Mouse (Mus musculus): ENCODE measurements around the gene Lin54. TPM values are rescaled to one million over a fixed set of nuclear protein-coding genes. Genes with fewer than 3 reads are reported as not detected.
A peak's percentile ranks its signal among the peaks of the same experiment; 100 is the strongest.

Gene Lin54
- total and polyA plus RNA-seq, 3 experiments: 11.8 to 14.1 (median 12.9) TPM

DNA sequence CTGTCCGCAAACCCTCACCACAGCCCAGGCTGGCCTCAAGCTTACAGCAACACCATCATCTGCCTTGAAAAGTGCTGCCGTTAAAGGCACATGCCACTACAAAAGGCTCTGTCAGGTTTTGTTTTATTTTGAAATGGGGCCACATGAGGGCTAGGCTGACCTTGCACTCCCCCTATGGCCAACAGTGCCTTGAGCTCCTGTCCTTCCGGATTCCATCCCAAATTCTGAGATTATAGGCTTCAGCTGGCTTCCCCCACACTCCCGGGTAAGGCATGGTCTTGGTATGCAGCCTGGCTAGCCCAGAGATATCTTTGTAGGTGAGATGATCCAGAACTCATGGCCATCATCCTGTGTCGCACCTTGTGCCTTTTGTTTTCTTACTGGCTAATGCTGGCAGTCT is 62.5 kb downstream of the Lin54 start:
- no peak overlapping the region for H3K9ac ChIP-seq (ENCODE audit: insufficient read depth, low read depth)
- peaks cover 6% of the 10 kb centered on the region for H3K9me3 ChIP-seq (replicated peaks; ENCODE audit: low read length)
- no peak overlapping the region for H3K4me2 ChIP-seq (ENCODE audit: insufficient read depth, low read depth, poor library complexity, severe bottlenecking)
- peaks cover 4 to 26% of the 10 kb centered on the region in 2 experiments for H3K4me1 ChIP-seq (ENCODE audit: control insufficient read depth in 1 of 2, insufficient read depth in 2 of 2)
- dilution Hi-C loops (cut with MboI; ENCODE audit: extremely low pct_ligation_motif_present, extremely low pct_unique_long_range_greater_than_20kb, low sequenced_read_pairs): no loop called here
- H3K79me2 ChIP-seq (replicated peaks; ENCODE audit: control insufficient read depth, extremely low read depth, insufficient read depth, poor library complexity, severe bottlenecking): no peaks in the 10 kb centered on the region
- no peak overlapping the region for H3K4me3 ChIP-seq (replicated peaks in 1 of 3; ENCODE audit: low read depth in 2 of 3, low read length in 2 of 3, poor library complexity in 1 of 3)
- H3K36me3 ChIP-seq (replicated peaks in 1 of 2; ENCODE audit: control insufficient read depth in 1 of 2, insufficient read depth in 1 of 2, low read length in 1 of 2): peaks cover 21 to 51% of the 10 kb centered on the region in 2 experiments
- H3K27ac ChIP-seq (ENCODE audit: insufficient read depth, low read depth): no peak overlapping the region
- TF ChIP-seq MAZ (IDR thresholded peaks at IDR 0.05; ENCODE audit: low read depth, low read length) (no peak), NRF1 (IDR thresholded peaks at IDR 0.05; ENCODE audit: low read depth, low read length) (no peak), MXI1 (IDR thresholded peaks at IDR 0.05; ENCODE audit: low read depth, low read length) (no peak), E2F4 (IDR thresholded peaks at IDR 0.05; ENCODE audit: insufficient replicate concordance, low read depth, low read length) (no peak), IRF4 (IDR thresholded peaks at IDR 0.05; ENCODE audit: low read depth, low read length) (no peak), SIN3A (IDR thresholded peaks at IDR 0.05; ENCODE audit: low read length) (no peak), MYC (IDR thresholded peaks at IDR 0.05; ENCODE audit: low read depth, low read length) (no peak), ELF1 (IDR thresholded peaks at IDR 0.05; ENCODE audit: low read depth, low read length) (no peak), JUN (IDR thresholded peaks at IDR 0.05; ENCODE audit: insufficient read depth, low read depth, low read length) (no peak), RAD21 (IDR thresholded peaks at IDR 0.05; ENCODE audit: low read depth, low read length) (no peak), CHD2 (IDR thresholded peaks at IDR 0.05; ENCODE audit: low read length) (no peak), TBP (conservative IDR thresholded peaks at IDR 0.05; ENCODE audit: low read depth, low read length) (no peak), RCOR1 (conservative IDR thresholded peaks at IDR 0.05; ENCODE audit: low read depth, low read length) (no peak)
- in situ Hi-C loops (cut with MboI; ENCODE audit: low pct_ligation_motif_present, low pct_unique_long_range_greater_than_20kb, low sequenced_read_pairs): no loop called here
- DNase-seq (ENCODE audit: extremely low read depth): no peak
- H3K27me3 ChIP-seq (replicated peaks): no peaks in the 10 kb centered on the region

DNA sequence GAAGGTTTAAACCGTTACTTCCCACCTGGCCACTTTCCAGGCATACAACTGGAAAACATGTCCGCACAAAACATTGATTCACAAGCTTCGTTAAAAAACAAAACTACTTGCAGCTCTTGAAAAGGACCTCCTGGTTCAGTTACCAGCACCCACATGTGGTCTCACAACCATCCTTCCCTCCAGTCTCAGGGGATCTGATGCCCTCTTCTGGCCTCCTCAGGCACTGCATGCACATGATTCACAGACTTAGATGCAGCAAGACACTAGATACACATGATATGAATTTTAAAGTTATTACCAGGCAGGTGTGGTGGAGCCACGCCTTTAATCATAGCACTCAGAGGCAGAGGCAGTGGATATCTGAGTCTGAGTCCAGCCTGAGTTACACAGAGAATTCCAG is 63.4 kb downstream of the Lin54 start:
- H3K36me3 ChIP-seq (replicated peaks in 1 of 2; ENCODE audit: control insufficient read depth in 1 of 2, insufficient read depth in 1 of 2, low read length in 1 of 2): peaks cover 21 to 55% of the 10 kb centered on the region in 2 experiments
- in situ Hi-C loops (cut with MboI; ENCODE audit: low pct_ligation_motif_present, low pct_unique_long_range_greater_than_20kb, low sequenced_read_pairs): no loop called here
- dilution Hi-C loops (cut with MboI; ENCODE audit: extremely low pct_ligation_motif_present, extremely low pct_unique_long_range_greater_than_20kb, low sequenced_read_pairs): no loop called here
- H3K4me3 ChIP-seq (replicated peaks in 1 of 3; ENCODE audit: low read depth in 2 of 3, low read length in 2 of 3, poor library complexity in 1 of 3): no peak overlapping the region
- H3K27ac ChIP-seq (ENCODE audit: insufficient read depth, low read depth): no peak overlapping the region
- H3K9ac ChIP-seq (ENCODE audit: insufficient read depth, low read depth): no peak overlapping the region
- no peaks in the 10 kb centered on the region for H3K79me2 ChIP-seq (replicated peaks; ENCODE audit: control insufficient read depth, extremely low read depth, insufficient read depth, poor library complexity, severe bottlenecking)
- H3K9me3 ChIP-seq (replicated peaks; ENCODE audit: low read length): peaks cover 6% of the 10 kb centered on the region
- H3K4me1 ChIP-seq (ENCODE audit: control insufficient read depth in 1 of 2, insufficient read depth in 2 of 2): peaks cover 4 to 18% of the 10 kb centered on the region in 2 experiments
- no peaks in the 10 kb centered on the region for H3K27me3 ChIP-seq (replicated peaks)
- no peak for DNase-seq (ENCODE audit: extremely low read depth)
- no peak overlapping the region for H3K4me2 ChIP-seq (ENCODE audit: insufficient read depth, low read depth, poor library complexity, severe bottlenecking)
- TF ChIP-seq CTCF (conservative IDR thresholded peaks at IDR 0.05 in 1 of 2, IDR thresholded peaks at IDR 0.05 in 1 of 2; ENCODE audit: low read depth in 2 of 2, low read length in 2 of 2): peak; percentile 22 to 27; a peak in 2 of 4 replicates
- no peak for TF ChIP-seq MAZ (IDR thresholded peaks at IDR 0.05; ENCODE audit: low read depth, low read length)

DNA sequence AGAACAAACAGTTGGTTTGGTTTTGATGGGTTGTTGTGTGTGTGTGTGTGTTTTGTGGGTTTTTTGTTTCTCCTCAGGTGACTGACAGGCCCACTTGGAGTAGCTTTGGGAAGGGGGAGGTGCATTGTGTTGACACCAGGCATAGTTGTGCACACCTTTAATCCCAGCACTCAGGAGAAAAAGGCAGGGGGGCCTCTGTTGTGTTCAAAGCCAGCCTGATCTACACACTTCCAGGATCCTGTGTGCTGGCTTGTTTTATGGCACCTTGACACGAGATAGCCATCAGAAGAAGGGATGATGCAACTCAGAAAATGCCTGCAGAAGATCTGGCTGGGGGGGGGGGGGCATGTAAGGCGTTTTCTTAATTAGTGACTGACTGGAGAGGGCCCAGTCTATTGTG is 69.5 kb downstream of the Lin54 start:
- Histone ChIP-seq H3K9ac (ENCODE audit: insufficient read depth, low read depth) (peak overlapping the region; percentile 60), H3K4me2 (ENCODE audit: insufficient read depth, low read depth, poor library complexity, severe bottlenecking) (peak overlapping the region; percentile 91), H3K4me1 (ENCODE audit: control insufficient read depth in 1 of 2, insufficient read depth in 2 of 2) (peaks cover 3 to 26% of the 10 kb centered on the region in 2 experiments; a peak in 3 of 4 replicates), H3K4me3 (replicated peaks in 1 of 3; ENCODE audit: low read depth in 2 of 3, low read length in 2 of 3, poor library complexity in 1 of 3) (peak overlapping the region in 1 of 3 experiments; percentile 96), H3K27ac (ENCODE audit: insufficient read depth, low read depth) (no peak overlapping the region), H3K36me3 (replicated peaks in 1 of 2; ENCODE audit: control insufficient read depth in 1 of 2, insufficient read depth in 1 of 2, low read length in 1 of 2) (peaks cover 20 to 42% of the 10 kb centered on the region in 2 experiments), H3K27me3 (replicated peaks) (no peaks in the 10 kb centered on the region), H3K79me2 (replicated peaks; ENCODE audit: control insufficient read depth, extremely low read depth, insufficient read depth, poor library complexity, severe bottlenecking) (peaks cover 39% of the 10 kb centered on the region), H3K9me3 (replicated peaks; ENCODE audit: low read length) (no peaks in the 10 kb centered on the region)
- DNase-seq (ENCODE audit: extremely low read depth): no peak
- dilution Hi-C loops (cut with MboI; ENCODE audit: extremely low pct_ligation_motif_present, extremely low pct_unique_long_range_greater_than_20kb, low sequenced_read_pairs): no loop called here
- in situ Hi-C loops (cut with MboI; ENCODE audit: low pct_ligation_motif_present, low pct_unique_long_range_greater_than_20kb, low sequenced_read_pairs): no loop called here
- TF ChIP-seq CHD2 (IDR thresholded peaks at IDR 0.05; ENCODE audit: low read length): no peak
- no peak for TF ChIP-seq ZC3H11A (IDR thresholded peaks at IDR 0.05; ENCODE audit: low read depth, low read length)
- TF ChIP-seq ETS1 (conservative IDR thresholded peaks at IDR 0.05; ENCODE audit: low read depth, low read length): no peak
- TF ChIP-seq MAFK (IDR thresholded peaks at IDR 0.05; ENCODE audit: insufficient replicate concordance, low read length): no peak
- TF ChIP-seq PAX5 (IDR thresholded peaks at IDR 0.05; ENCODE audit: low read length): no peak
- no peak for TF ChIP-seq HCFC1 (IDR thresholded peaks at IDR 0.05; ENCODE audit: low read depth, low read length)
- TF ChIP-seq MXI1 (IDR thresholded peaks at IDR 0.05; ENCODE audit: low read depth, low read length): no peak
- TF ChIP-seq CHD1 (IDR thresholded peaks at IDR 0.05; ENCODE audit: low read depth, low read length): no peak
- TF ChIP-seq NRF1 (IDR thresholded peaks at IDR 0.05; ENCODE audit: low read depth, low read length): no peak
- TF ChIP-seq JUND (conservative IDR thresholded peaks at IDR 0.05; ENCODE audit: low read depth, low read length): no peak
- TF ChIP-seq JUN (IDR thresholded peaks at IDR 0.05; ENCODE audit: insufficient read depth, low read depth, low read length): no peak
- no peak for TF ChIP-seq RAD21 (IDR thresholded peaks at IDR 0.05; ENCODE audit: low read depth, low read length)
- no peak for TF ChIP-seq MEF2A (IDR thresholded peaks at IDR 0.05; ENCODE audit: borderline replicate concordance, low read depth, low read length)
- TF ChIP-seq E2F4 (IDR thresholded peaks at IDR 0.05; ENCODE audit: insufficient replicate concordance, low read depth, low read length): no peak
- TF ChIP-seq GABPA (IDR thresholded peaks at IDR 0.05; ENCODE audit: insufficient replicate concordance, low read depth, low read length): no peak
- no peak for TF ChIP-seq ELF1 (IDR thresholded peaks at IDR 0.05; ENCODE audit: low read depth, low read length)
- TF ChIP-seq RCOR1 (conservative IDR thresholded peaks at IDR 0.05; ENCODE audit: low read depth, low read length): no peak
- no peak for TF ChIP-seq TBP (conservative IDR thresholded peaks at IDR 0.05; ENCODE audit: low read depth, low read length)
- no peak for TF ChIP-seq IRF4 (IDR thresholded peaks at IDR 0.05; ENCODE audit: low read depth, low read length)

Measured in CH12.LX (cell line).